Comparison of ENCODE assay signal across 20 mouse cellular contexts in the genomic region with DNA sequence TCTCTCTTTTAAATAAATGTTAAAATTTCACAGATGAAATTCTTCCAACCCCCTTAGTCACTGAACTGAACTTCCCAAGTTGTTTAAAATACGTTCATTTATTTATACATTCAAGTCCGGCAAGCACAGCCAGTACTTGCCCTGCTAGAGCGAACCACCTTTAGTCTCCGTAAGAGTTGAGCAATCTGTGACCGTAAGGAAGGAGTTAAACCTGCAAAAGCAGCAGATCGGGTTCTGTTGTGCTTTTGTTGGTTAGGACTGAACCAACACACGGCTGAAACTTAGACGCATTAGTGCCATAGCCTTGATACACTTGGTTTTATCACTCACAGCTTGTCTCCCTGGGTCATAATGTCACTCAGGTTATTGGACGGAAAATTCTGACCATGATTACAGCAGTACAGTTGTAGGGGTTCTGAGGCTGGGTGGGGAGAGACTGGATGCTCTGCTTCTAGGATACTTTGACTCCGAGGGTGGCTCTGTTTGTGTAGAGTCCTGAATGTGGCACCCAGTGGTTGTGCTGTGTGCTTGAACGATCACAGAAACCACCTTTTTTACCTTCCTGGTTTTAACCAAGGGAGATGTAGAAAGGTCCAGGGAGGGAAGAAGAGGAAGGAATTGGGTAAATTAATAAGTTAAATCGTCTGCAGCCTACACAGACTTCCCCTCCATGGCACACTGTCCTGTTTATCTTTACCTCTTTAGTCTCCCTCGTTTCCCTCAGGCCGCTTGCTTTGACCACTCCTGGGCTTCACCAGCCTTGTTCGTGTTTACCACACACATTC. TPM values are rescaled to one million over a fixed set of nuclear protein-coding genes. Genes with fewer than 3 reads are reported as not detected.
"Had no signal": no experiment of that assay in that cellular context is flagged by ENCODE, and none has a peak within 500 bp of the region (broad histone marks: within the 10 kb centered on the region; RNA-seq: fewer than 3 reads in every experiment).

No protein-coding gene starts in this region.

- ATAC-seq: intestine, embryonic 16.5 days; midbrain, embryonic 13.5 days had no signal

- H3K4me3 ChIP-seq: limb, embryonic 10.5 days; lung, embryonic 15.5 days; midbrain, embryonic 13.5 days; myocyte; neural tube, embryonic 15.5 days; stomach, embryonic 15.5 days had no signal

- H3K27me3 ChIP-seq: midbrain, embryonic 13.5 days; neural tube, embryonic 15.5 days; stomach, embryonic 15.5 days had no signal

- H3K36me3 ChIP-seq: lung, embryonic 15.5 days; stomach, embryonic 15.5 days had no signal

- H3K4me2 ChIP-seq: liver, embryonic 11.5 days; lung, embryonic 15.5 days; midbrain, embryonic 13.5 days; neural tube, embryonic 15.5 days; stomach, embryonic 15.5 days had no signal

- H3K9me3 ChIP-seq: limb, embryonic 10.5 days; lung, embryonic 15.5 days; midbrain, embryonic 13.5 days; neural tube, embryonic 15.5 days; stomach, embryonic 15.5 days had no signal

- DNase-seq: kidney, adult 8-10 months; kidney, postnatal 36 days; lung, postnatal 14 days; thymus, postnatal 4 days had no signal

- H3K4me1 ChIP-seq: limb, embryonic 10.5 days; midbrain, embryonic 13.5 days had no signal

- H3K27ac ChIP-seq: limb, embryonic 10.5 days; lung, embryonic 15.5 days; macrophage; midbrain, embryonic 13.5 days; neural tube, embryonic 15.5 days; stomach, embryonic 15.5 days had no signal

- H3K9ac ChIP-seq: lung, embryonic 15.5 days; midbrain, embryonic 13.5 days; neural tube, embryonic 15.5 days; stomach, embryonic 15.5 days had no signal

RNA-seq across cellular contexts. Expression of gene Tmem239, which starts 55.2 kb away (rescaled TPM):
- total RNA-seq: layer of hippocampus, adult 8-10 months; layer of hippocampus, postnatal 14 days; left cerebral cortex, adult 18-20 months; left cerebral cortex, postnatal 14 days had no signal
- polyA plus RNA-seq: intestine, embryonic 16.5 days; limb, embryonic 10.5 days; limb, embryonic 14.5 days; liver, embryonic 11.5 days; liver, embryonic 16.5 days; lung, embryonic 15.5 days; macrophage; midbrain, embryonic 13.5 days; myocyte; neural tube, embryonic 15.5 days; stomach, embryonic 15.5 days had no signal

RNA-seq across cellular contexts. Expression of gene 1700020A23Rik, which starts 56.4 kb away (rescaled TPM):
- total RNA-seq: layer of hippocampus, adult 8-10 months; layer of hippocampus, postnatal 14 days; left cerebral cortex, adult 18-20 months; left cerebral cortex, postnatal 14 days had no signal
- polyA plus RNA-seq: limb, embryonic 10.5 days; limb, embryonic 14.5 days; liver, embryonic 11.5 days; liver, embryonic 16.5 days; lung, embryonic 15.5 days; macrophage; myocyte; neural tube, embryonic 11.5 days; stomach, embryonic 15.5 days had no signal
